Mouse (Mus musculus): Measurements from ENCODE around the gene Rslcan18. TPM values are rescaled to one million over a fixed set of nuclear protein-coding genes. Genes with fewer than 3 reads are reported as not detected.
A peak's percentile ranks its signal among the peaks of the same experiment; 100 is the strongest.

Gene Rslcan18
- polyA plus RNA-seq, 1 experiment from 2014 or later, result 0.08 TPM

DNA sequence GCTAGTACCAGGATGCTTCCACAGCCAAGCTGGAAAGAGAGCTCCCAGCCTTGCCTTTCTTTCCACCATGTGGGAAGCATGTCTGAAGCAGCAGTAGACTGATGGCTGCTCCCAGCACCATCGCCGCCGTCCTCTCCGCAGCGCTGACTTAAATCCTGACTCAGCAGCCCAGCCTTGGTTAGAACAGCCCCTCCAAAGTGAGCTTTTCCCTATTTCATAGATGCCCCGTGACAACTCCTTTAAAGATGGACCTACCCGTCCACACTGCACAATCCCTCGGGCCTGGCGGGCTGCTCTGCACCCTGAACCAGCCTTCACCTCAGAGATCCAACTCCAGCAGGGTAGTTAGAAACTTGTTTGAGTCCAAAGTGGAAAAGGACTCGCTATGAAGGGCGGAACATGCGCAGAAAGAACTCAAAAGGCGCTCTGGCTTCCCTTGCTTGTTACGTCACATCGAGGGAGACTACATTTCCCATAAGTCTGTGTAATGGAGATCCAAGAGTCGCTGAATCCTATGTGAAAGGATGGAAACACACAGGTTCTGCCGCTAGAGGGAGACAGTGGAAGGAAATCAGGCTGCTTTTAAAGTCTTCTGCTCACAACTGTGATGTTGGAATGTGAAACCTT is 7.8 kb downstream of the Rslcan18 start, which contains the start of gene Gm28557:
Gene Gm28557 (minus strand): TSS at position 411 of the 627 bp plus-strand sequence.
- peak; percentile 81 for DNase-seq (ENCODE audit: low spot score)
- Histone ChIP-seq H3K4me3 (ENCODE audit: low read depth, low read length) (peak within 1 kb of the TSS; percentile 71), H3K36me3 (ENCODE audit: control insufficient read depth, insufficient read depth, low read length) (peaks cover 11% of the 10 kb centered on the region), H3K9me3 (ENCODE audit: control insufficient read depth, low read length) (peaks cover 2% of the 10 kb centered on the region; the same call in 1 of the 2 replicates), H3K27ac (ENCODE audit: low read depth, low read length) (peak within 1 kb of the TSS; percentile 80), H3K9ac (ENCODE audit: low read depth, low read length) (peak within 1 kb of the TSS; percentile 80), H3K4me2 (peak within 1 kb of the TSS; percentile 75), H3K4me1 (replicated peaks; ENCODE audit: control insufficient read depth, insufficient read depth, low read length) (peaks cover 6% of the 10 kb centered on the region; the same call in 1 of the 2 replicates), H3K27me3 (replicated peaks; ENCODE audit: control insufficient read depth, insufficient read depth, low read length) (no peaks in the 10 kb centered on the region)
- peak; percentile 96 for ATAC-seq (replicated peaks; ENCODE audit: low FRiP score)
- under 1% methylated on average over 17 of the region's 17 CpGs for WGBS

- DNase-seq (ENCODE audit: low spot score), result no peak
- ATAC-seq (replicated peaks; ENCODE audit: low FRiP score), result no peak
- WGBS, result 58% methylated on average over 9 of the region's 9 CpGs
Measured at GRCm38 (mm10) chr13:67107681-67108080, 8.4 kb downstream of the Rslcan18 start.

DNA sequence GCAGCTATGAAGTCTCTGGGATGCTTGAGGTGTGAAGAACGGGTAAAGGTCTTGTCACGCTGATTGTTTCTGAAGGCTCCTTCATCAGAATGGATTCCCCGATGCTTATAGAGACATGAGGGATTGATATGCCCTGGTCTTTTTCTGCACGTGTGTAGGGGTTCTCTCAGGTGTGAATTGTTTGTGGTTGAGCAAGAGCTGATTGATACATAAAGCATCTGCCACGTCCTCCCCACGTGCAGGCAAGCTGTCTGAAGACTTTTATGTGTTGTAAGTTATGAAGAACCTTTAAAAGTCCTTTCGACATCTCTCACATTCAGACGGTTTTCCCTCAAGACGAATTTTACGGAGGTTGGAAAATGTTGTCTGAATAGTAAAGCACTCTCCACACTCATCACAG is 18.2 kb downstream of the Rslcan18 start, which contains the start of gene Zfp708:
Gene Zfp708 (minus strand): TSS at position 101 of the 400 bp plus-strand sequence.
- DNase-seq (ENCODE audit: low spot score) (no peak), ATAC-seq (replicated peaks; ENCODE audit: low FRiP score) (no peak)
- H3K4me2 ChIP-seq, result no peak within 1 kb of the TSS
- H3K27me3 ChIP-seq (replicated peaks; ENCODE audit: control insufficient read depth, insufficient read depth, low read length), result no peaks in the 10 kb centered on the region
- peaks cover 3% of the 10 kb centered on the region; the same call in 1 of the 2 replicates for H3K36me3 ChIP-seq (ENCODE audit: control insufficient read depth, insufficient read depth, low read length)
- H3K9me3 ChIP-seq (ENCODE audit: control insufficient read depth, low read length), result no peaks in the 10 kb centered on the region
- no peak within 1 kb of the TSS for H3K27ac ChIP-seq (ENCODE audit: low read depth, low read length)
- 91% methylated on average over 10 of the region's 10 CpGs for WGBS
- no peak within 1 kb of the TSS for H3K4me3 ChIP-seq (ENCODE audit: low read depth, low read length)
- H3K9ac ChIP-seq (ENCODE audit: low read depth, low read length), result no peak within 1 kb of the TSS
- H3K4me1 ChIP-seq (replicated peaks; ENCODE audit: control insufficient read depth, insufficient read depth, low read length), result no peaks in the 10 kb centered on the region

More at GRCm38 (mm10) chr13:67107681-67108080, 8.4 kb downstream of the Rslcan18 start:
- Histone ChIP-seq H3K27ac (ENCODE audit: low read depth, low read length) (peak overlapping the region; percentile 80; the same call in 1 of the 2 replicates), H3K27me3 (replicated peaks; ENCODE audit: control insufficient read depth, insufficient read depth, low read length) (no peaks in the 10 kb centered on the region), H3K36me3 (ENCODE audit: control insufficient read depth, insufficient read depth, low read length) (peaks cover 11% of the 10 kb centered on the region), H3K9ac (ENCODE audit: low read depth, low read length) (peak overlapping the region; percentile 80), H3K4me2 (peak overlapping the region; percentile 75), H3K9me3 (ENCODE audit: control insufficient read depth, low read length) (peaks cover 2% of the 10 kb centered on the region; the same call in 1 of the 2 replicates), H3K4me3 (ENCODE audit: low read depth, low read length) (peak overlapping the region; percentile 71), H3K4me1 (replicated peaks; ENCODE audit: control insufficient read depth, insufficient read depth, low read length) (peaks cover 6% of the 10 kb centered on the region; the same call in 1 of the 2 replicates)

GRCm38 (mm10) chr13:67090154-67090553 is 25.9 kb downstream of the Rslcan18 start:
- DNase-seq (ENCODE audit: low spot score) (no peak), ATAC-seq (replicated peaks; ENCODE audit: low FRiP score) (no peak)
- 53% methylated on average over 1 of the region's 1 CpGs for whole genome bisulfite sequencing
- Histone ChIP-seq H3K4me3 (ENCODE audit: low read depth, low read length) (no peak overlapping the region), H3K36me3 (ENCODE audit: control insufficient read depth, insufficient read depth, low read length) (no peaks in the 10 kb centered on the region; the same call in 1 of the 2 replicates), H3K27ac (ENCODE audit: low read depth, low read length) (no peak overlapping the region), H3K9me3 (ENCODE audit: control insufficient read depth, low read length) (no peaks in the 10 kb centered on the region), H3K4me2 (no peak overlapping the region), H3K27me3 (replicated peaks; ENCODE audit: control insufficient read depth, insufficient read depth, low read length) (no peaks in the 10 kb centered on the region), H3K4me1 (replicated peaks; ENCODE audit: control insufficient read depth, insufficient read depth, low read length) (no peaks in the 10 kb centered on the region), H3K9ac (ENCODE audit: low read depth, low read length) (no peak overlapping the region)

DNA sequence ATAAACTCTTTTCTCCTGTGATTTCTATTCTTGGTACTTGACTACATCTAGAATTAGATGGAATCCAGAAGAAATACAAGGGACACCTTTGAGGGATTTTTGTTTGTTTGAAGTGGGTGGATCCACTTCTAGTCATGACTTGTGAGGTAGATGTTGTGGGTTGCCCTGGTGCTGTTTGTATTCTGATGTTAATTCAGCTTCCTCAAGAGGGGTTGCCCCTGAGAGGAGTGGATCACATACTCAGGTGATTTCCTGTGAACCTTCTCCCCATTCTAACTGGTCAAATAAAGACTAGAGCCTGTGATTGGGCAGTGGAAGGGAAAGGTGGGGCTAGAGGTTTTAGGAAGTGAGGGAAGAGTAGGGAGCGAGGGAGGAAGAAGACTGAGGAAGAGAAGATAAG is 34.1 kb downstream of the Rslcan18 start:
- 65% methylated on average over 1 of the region's 1 CpGs for WGBS
- H3K36me3 ChIP-seq (ENCODE audit: control insufficient read depth, insufficient read depth, low read length), result no peaks in the 10 kb centered on the region
- H3K27ac ChIP-seq (ENCODE audit: low read depth, low read length), result no peak overlapping the region
- H3K9ac ChIP-seq (ENCODE audit: low read depth, low read length), result no peak overlapping the region
- H3K27me3 ChIP-seq (replicated peaks; ENCODE audit: control insufficient read depth, insufficient read depth, low read length), result no peaks in the 10 kb centered on the region
- H3K4me1 ChIP-seq (replicated peaks; ENCODE audit: control insufficient read depth, insufficient read depth, low read length), result peaks cover 3% of the 10 kb centered on the region; the same call in 1 of the 2 replicates
- DNase-seq (ENCODE audit: low spot score), result no peak
- no peaks in the 10 kb centered on the region; the same call in 1 of the 2 replicates for H3K9me3 ChIP-seq (ENCODE audit: control insufficient read depth, low read length)
- peak overlapping the region; percentile 85 for H3K4me2 ChIP-seq
- H3K4me3 ChIP-seq (ENCODE audit: low read depth, low read length), result peak overlapping the region; percentile 69
- ATAC-seq (replicated peaks; ENCODE audit: low FRiP score), result no peak

DNA sequence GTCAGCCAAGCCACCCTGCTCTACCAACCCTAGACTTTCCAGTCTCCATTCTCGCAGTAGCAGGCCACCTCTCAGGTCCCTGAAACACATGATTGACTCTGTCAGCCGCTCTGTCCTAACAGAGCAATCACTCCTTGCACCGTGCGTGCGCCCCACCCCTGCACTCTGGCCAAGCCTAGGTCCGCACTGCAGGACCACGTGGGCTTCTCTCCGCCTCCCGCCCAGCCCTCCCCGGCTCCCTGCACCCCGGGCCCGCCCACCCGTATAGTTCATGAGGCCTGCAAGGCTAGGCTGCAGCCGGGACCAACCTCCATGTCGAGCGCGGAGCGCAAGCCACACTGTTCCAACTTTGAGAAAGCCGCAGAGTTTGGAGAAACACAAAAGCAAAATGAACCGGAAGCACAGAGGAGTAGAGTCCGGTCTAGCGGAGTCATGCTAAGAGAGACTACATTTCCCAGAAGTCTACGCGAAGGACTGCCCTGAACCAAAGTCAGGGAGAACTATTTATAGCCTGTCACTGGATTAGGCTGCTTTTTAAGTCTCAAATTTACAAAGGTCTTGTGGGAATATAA is 34.8 kb downstream of the Rslcan18 start:
- H3K4me3 ChIP-seq (ENCODE audit: low read depth, low read length), result peak overlapping the region; percentile 69
- H3K36me3 ChIP-seq (ENCODE audit: control insufficient read depth, insufficient read depth, low read length), result 0 out of 2 replicates have a peak, but pooled peaks cover 2% of the 10 kb centered on the region
- peak overlapping the region; percentile 74 for H3K9ac ChIP-seq (ENCODE audit: low read depth, low read length)
- H3K4me2 ChIP-seq, result peak overlapping the region; percentile 85
- peaks cover 3% of the 10 kb centered on the region; the same call in 1 of the 2 replicates for H3K4me1 ChIP-seq (replicated peaks; ENCODE audit: control insufficient read depth, insufficient read depth, low read length)
- H3K27me3 ChIP-seq (replicated peaks; ENCODE audit: control insufficient read depth, insufficient read depth, low read length), result no peaks in the 10 kb centered on the region
- DNase-seq (ENCODE audit: low spot score), result peak; percentile 84
- under 1% methylated on average over 24 of the region's 24 CpGs for WGBS
- peak overlapping the region; percentile 84 for H3K27ac ChIP-seq (ENCODE audit: low read depth, low read length)
- ATAC-seq (replicated peaks; ENCODE audit: low FRiP score), result peak; percentile 100
- no peaks in the 10 kb centered on the region; the same call in 1 of the 2 replicates for H3K9me3 ChIP-seq (ENCODE audit: control insufficient read depth, low read length)

- Histone ChIP-seq H3K36me3 (ENCODE audit: control insufficient read depth, insufficient read depth, low read length) (peaks cover 20% of the 10 kb centered on the region), H3K9ac (ENCODE audit: low read depth, low read length) (no peak overlapping the region), H3K4me3 (ENCODE audit: low read depth, low read length) (no peak overlapping the region), H3K9me3 (ENCODE audit: control insufficient read depth, low read length) (no peaks in the 10 kb centered on the region; the same call in 1 of the 2 replicates), H3K27ac (ENCODE audit: low read depth, low read length) (no peak overlapping the region), H3K4me1 (replicated peaks; ENCODE audit: control insufficient read depth, insufficient read depth, low read length) (peaks cover 3% of the 10 kb centered on the region; the same call in 1 of the 2 replicates), H3K27me3 (replicated peaks; ENCODE audit: control insufficient read depth, insufficient read depth, low read length) (no peaks in the 10 kb centered on the region), H3K4me2 (no peak overlapping the region)
- DNase-seq (ENCODE audit: low spot score) (no peak), ATAC-seq (replicated peaks; ENCODE audit: low FRiP score) (no peak)
- 91% methylated on average over 2 of the region's 2 CpGs for WGBS
Measured at GRCm38 (mm10) chr13:67077244-67077643, 38.8 kb downstream of the Rslcan18 start.

DNA sequence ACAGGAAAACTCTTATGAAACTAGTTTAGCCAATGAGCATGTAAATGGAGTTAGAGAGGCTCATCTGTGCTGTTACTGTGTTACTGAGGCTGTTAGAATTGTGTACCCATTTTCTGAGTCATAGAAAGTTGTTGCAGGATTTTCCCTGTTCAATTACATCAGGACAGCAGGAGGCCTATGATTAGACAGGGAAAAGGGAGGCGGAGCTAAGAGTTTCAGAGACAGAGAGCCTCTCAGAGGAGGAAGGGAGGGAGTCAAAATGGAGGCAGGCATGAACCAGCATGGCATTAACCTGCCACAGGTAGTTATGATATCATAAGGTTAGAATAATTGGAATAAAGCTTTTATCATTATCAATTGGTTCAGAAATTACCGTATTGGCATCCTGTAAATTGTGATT is 43.3 kb downstream of the Rslcan18 start:
- H3K9me3 ChIP-seq (ENCODE audit: control insufficient read depth, low read length), result peaks cover 9% of the 10 kb centered on the region
- no peak overlapping the region for H3K4me3 ChIP-seq (ENCODE audit: low read depth, low read length)
- no peak for ATAC-seq (replicated peaks; ENCODE audit: low FRiP score)
- WGBS, result 92% methylated on average over 2 of the region's 2 CpGs
- no peaks in the 10 kb centered on the region for H3K4me1 ChIP-seq (replicated peaks; ENCODE audit: control insufficient read depth, insufficient read depth, low read length)
- H3K4me2 ChIP-seq, result no peak overlapping the region
- H3K27me3 ChIP-seq (replicated peaks; ENCODE audit: control insufficient read depth, insufficient read depth, low read length), result no peaks in the 10 kb centered on the region
- H3K27ac ChIP-seq (ENCODE audit: low read depth, low read length), result no peak overlapping the region
- no peak overlapping the region for H3K9ac ChIP-seq (ENCODE audit: low read depth, low read length)
- no peak for DNase-seq (ENCODE audit: low spot score)
- H3K36me3 ChIP-seq (ENCODE audit: control insufficient read depth, insufficient read depth, low read length), result peaks cover 37% of the 10 kb centered on the region

Measured in liver, embryonic 11.5 days (tissue).